Mouse (Mus musculus) v-Abl transformed pro-B cells (cell line): ENCODE data around the gene Atoh8.

Source experiments
- in situ Hi-C, 2 experiments: fragments of 400-800 bp; cut with MboI; formaldehyde crosslinking; loops; one replicate each; pipeline ENCODE4 v1.15.1; 2025; ENCODE audit not compliant: unreplicated experiment in 2 of 2

Atoh8 gene

DNA sequence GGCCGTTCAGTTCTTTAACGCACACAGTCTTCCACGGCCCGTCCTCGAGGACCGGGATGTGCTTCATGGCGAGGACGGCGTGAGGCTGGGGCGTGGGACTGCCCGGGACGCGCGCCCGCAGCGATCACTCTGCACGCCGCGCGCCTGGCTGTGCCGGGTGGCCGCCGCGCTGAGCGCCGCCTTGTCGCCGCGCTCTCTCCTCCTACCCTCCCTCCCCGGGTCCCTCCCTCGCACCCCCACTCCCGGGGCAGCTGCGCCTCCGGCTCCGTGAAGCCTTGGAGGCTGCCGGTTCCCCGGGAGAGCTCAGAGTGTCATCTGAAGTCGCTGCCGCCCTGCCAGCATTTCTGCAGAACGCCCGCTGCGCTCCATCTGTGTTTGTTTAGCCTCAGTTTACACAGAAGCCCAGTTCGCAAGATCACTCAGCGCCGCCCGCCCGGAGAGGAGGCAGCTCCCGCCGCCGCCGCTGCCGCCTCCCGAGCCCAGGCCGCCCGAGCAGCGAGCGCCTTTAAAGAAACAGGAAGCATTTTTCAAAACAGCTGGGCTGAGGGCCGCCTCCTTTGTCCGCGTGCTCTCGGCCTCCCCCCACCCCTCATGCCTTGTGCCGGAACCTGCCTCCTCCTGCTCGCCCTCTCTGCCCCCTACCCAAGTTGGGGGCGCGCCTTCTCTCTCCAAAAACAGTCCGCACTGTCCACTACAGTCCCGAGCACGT, at the start of gene Atoh8:
Gene Atoh8, minus strand, starts transcription at position 480 of the 709 bp plus-strand sequence.
- in situ Hi-C loops = loop anchor here (5.0 kb wide), 2 partner anchors 48 to 53 kb away; no protein-coding TSS in a partner anchor

- in situ Hi-C loops = loop anchor here (5.0 kb wide), 1 partner anchor 123 kb away; no protein-coding TSS in a partner anchor
These were observed 48.5 kb upstream of the Atoh8 start for GRCm38 (mm10) chr6:72283914-72284313.

- in situ Hi-C loops = loop anchor here (5.0 kb wide), 1 partner anchor 127 kb away; no protein-coding TSS in a partner anchor
These were observed 45.1 kb upstream of the Atoh8 start for GRCm38 (mm10) chr6:72280410-72280998.

DNA sequence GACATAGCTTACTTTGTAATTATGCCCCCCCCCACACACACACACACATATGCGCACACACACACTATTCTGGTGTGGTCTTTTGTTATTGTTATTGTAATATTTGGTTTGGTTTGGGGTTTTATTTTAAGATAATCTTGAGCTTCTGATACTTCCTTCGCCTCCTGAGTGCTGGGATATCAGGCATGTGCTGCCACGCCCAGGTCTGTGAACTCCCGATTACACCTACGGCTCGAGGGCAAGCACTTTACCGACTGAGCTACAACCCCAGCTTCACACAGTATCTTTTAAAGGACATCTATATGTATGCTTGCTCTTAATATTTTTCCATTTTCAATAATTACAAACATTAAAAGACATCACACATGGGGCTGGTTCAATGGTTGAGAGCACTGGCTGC, 44.1 kb upstream of the Atoh8 start:
- in situ Hi-C loops = no loop called here

GRCm38 (mm10) chr6:72278835-72279234, 43.5 kb upstream of the Atoh8 start:
- in situ Hi-C loops = no loop called here

GRCm38 (mm10) chr6:72277508-72278166, 42.3 kb upstream of the Atoh8 start:
- in situ Hi-C loops = no loop called here

- in situ Hi-C loops = no loop called here
These were observed 41.6 kb upstream of the Atoh8 start for GRCm38 (mm10) chr6:72276972-72277441.

DNA sequence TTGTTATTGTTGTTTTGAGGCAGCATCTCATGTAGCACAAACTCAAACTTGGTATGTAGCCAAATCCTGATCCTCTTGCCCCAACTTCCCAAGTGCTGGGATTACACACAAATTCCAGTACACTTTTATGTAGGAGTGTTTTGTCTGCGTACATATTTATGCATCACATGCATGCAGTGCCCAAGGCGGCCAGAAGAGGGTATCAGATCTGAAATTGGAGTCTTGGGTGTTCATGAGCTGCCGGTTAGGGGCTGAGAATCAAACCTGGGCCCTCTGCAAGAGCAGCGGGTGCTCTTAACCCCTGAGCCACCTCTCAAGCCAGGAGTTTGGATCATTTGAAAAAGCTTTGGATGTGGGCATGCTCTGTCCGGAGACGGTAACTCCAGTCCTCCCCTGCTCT, 40.8 kb upstream of the Atoh8 start:
- in situ Hi-C loops = no loop called here

DNA sequence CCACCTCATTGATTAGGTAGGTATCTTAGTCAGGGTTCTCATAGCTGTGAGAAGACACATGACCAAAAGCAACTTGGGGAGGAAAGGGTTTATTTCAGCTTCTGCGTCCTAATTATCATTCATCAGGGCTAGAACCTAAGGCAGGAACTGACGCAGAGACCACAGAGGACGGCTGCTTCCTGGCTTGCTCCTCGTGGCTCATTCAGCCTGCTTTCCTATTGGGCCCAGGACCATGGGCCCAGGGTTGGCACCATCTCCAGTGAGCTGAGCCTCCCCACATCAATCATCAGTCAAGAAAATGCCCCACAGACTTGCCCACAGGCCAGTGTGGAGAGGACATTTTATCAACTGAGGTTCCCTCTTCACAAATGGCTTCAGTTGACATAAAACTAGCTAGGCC, 40.1 kb upstream of the Atoh8 start:
- in situ Hi-C loops = no loop called here

GRCm38 (mm10) chr6:72273153-72273552, 37.8 kb upstream of the Atoh8 start:
- in situ Hi-C loops = no loop called here

- in situ Hi-C loops = no loop called here
These were observed 36.9 kb upstream of the Atoh8 start for GRCm38 (mm10) chr6:72272161-72272696.

DNA sequence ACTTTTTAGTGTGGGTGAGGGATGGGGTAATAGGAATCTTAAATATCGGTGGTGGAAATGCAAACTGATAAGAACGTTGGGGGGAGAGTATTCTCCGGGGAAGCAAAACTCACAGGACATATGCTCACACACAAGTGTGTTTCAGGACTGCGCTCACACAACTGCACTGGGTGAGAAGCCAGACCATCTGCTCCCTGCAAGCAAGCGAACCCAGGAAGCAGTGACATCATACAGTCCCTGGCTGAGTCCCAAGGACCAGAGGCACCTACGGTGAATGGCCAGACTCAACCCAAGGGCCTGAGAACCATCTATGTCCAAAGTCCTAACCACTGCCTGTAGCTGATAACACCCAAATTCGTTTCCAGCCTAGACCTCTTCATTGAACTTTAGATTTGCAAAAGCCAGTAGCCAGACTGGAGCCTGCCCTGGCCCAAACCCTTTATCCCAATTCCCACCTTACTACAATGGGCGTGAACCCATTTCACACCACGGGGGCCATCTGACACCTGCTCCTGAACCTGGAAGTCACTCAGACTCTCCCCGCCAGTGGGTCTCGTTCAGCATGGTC, 35.7 kb upstream of the Atoh8 start:
- in situ Hi-C loops = no loop called here

GRCm38 (mm10) chr6:72270258-72270657, 34.9 kb upstream of the Atoh8 start:
- in situ Hi-C loops = no loop called here

DNA sequence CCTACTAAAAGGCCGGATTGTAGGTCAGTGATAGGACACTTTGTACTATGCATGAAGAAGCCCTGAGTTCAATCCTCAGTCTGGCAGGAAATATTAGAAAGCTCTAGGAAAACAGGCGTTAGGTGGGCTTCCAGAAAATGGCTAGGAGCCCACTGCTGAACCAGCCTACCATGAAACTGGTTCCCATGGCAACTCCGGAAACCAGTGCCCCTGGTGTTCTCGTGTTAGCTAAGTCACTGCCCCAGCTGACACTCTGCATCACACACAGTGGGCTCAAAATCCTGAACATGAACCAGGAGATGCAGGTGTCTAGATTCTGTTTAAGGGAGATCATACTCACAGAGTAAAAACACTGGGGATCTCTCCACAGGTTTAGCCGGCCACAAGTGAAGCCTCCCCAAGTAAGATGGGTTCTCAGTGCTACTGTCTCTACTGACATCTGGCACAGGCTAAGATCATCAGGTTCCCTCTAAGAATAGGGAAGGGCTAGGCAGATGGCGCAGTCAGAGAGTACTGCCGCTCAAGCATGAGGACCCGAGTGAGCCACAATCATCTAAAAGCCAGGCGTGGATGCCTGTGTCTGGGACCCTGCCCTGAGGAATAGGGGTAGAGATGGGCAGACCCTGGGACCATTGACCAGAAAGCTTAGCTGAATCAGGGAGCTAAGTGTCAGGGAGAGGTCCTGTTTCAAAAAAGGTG, 32.9 kb upstream of the Atoh8 start:
- in situ Hi-C loops = no loop called here

DNA sequence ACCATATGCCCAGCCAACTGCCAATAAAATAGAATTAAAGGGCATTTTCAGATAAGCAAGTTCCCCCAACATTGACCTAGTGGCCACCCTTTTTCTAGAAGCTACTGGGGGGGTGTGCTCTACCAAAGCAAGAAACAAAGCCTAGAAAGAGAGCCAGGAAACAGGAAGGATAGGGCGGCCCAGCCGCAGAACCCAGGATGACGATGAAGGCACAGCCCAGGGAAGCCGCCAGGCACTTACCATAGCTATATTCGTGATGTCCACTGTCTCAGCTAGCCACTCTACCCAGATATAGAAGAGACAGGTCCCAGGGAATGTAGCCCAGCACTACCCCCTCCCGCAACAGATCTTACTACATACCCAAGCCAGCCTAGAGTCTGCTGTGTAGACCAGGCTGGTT, 30.3 kb upstream of the Atoh8 start:
- in situ Hi-C loops = no loop called here

- in situ Hi-C loops = loop anchor here in 1 of 2 experiments (5.0 kb wide), 1 partner anchor 81 kb away; no protein-coding TSS in a partner anchor
These were observed 28.4 kb upstream of the Atoh8 start for GRCm38 (mm10) chr6:72263679-72264265.

DNA sequence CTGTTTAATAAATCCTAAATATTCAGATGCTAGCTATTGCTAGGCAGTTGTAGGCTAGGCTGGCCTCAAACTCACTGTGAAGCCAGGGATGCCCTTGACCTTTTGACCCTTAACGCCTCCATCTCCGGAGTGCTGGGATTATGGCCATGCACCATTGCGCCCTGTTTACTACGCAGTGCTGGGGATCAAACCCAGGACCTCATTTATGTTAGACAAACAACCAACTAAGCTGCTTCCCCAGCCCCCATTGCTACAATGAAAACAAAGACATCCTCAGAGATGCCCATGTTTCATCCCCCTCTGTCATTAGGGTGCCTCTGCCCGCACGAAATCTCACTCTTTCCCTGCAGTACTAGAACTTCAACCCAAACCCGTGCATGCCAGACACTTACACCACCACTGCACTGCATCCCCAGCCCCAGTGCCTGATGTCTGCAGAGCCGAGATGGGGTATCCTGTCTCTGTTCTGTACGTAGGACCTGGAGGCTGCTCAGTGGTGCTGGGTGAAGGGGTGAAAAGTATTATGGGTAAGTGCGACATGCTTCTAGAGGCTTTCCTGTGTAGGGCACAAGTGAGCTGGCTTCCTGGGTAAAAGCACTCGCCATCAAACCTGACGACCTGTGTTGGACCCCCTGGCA, 26.4 kb upstream of the Atoh8 start:
- in situ Hi-C loops = loop anchor here in 1 of 2 experiments (5.0 kb wide), 1 partner anchor 80 kb away; no protein-coding TSS in a partner anchor

DNA sequence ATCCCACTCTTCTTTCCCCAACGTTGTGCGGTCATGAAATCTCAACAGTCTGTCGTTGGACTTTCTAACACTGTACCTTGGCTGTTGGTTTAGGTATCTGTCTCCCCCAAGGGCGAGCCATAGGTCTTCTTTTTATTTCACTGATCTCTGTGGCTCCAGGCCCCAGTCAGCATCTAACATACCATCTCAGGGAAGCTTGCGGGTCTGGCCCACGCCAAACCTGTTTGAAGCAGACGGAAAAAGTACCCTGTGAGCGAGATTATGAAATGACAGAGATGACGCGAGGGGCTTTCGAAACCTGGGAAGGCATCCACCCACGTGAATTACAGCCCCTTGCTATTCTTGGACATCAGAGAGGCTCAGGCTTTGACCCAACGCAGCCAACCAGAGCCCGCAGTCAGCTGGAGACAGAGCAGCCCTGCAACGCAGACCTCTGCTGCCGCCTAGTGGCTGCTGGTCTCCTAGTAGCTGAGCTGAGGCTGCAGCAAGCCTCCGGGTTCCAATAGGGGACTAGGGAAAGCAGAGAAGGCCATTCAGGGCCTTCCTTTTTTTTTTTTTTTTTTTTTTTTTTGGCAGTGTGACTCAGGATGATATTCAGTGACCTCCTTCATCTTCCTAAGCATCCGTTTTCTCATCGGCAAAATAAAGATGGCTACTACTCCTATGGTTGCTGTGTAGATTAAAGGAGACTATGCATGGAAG, 25.8 kb upstream of the Atoh8 start:
- in situ Hi-C loops = loop anchor here in 1 of 2 experiments (5.0 kb wide), 1 partner anchor 79 kb away; no protein-coding TSS in a partner anchor

DNA sequence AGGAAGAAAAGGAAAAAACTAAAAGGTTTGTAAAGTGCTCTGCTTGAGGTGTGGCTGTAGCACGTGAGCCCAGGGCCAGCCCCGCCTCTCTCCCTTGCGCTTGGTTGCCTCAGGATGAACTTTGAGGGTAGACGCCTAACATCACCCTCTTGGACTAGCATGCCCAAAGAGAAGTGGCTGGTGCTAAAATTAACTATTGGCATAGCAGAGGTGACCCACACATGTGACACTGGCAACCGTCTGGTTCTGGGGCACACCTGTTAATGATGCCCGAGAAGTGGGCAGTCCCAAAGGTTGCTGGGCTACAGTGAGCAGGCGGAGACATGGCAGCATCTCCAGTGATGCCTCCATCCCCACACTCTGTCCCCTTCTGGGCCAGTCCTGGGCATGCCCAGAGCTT, 24.1 kb upstream of the Atoh8 start:
- in situ Hi-C loops = loop anchor here in 1 of 2 experiments (5.0 kb wide), 1 partner anchor 392 kb away; no protein-coding TSS in a partner anchor
